Mouse (Mus musculus): Measurements from ENCODE around the gene Rpusd2. TPM values are rescaled to one million over a fixed set of nuclear protein-coding genes. Genes with fewer than 3 reads are reported as not detected.

Gene Rpusd2
- polyA plus RNA-seq, 1 experiment, result 3.5 TPM

- TF ChIP-seq CTCF (IDR thresholded peaks at IDR 0.05; ENCODE audit: insufficient read depth, low read length) (no peak), POLR2A (IDR thresholded peaks at IDR 0.05; ENCODE audit: borderline replicate concordance, extremely low read depth, low read depth, low read length) (no peak)
- WGBS, result 94% methylated on average over 2 of the region's 2 CpGs
- H3K4me1 ChIP-seq (ENCODE audit: control insufficient read depth, insufficient read depth, low read length), result no peaks in the 10 kb centered on the region
- no peak for DNase-seq
- no peak overlapping the region for H3K4me3 ChIP-seq (replicated peaks; ENCODE audit: extremely low read depth, low read depth, low read length)
Measured at GRCm38 (mm10) chr2:119060139-119060538, 25.5 kb downstream of the Rpusd2 start.

GRCm38 (mm10) chr2:119072397-119072796, 37.8 kb downstream of the Rpusd2 start:
- DNase-seq, result no peak
- Histone ChIP-seq H3K4me3 (replicated peaks; ENCODE audit: extremely low read depth, low read depth, low read length) (no peak overlapping the region), H3K4me1 (ENCODE audit: control insufficient read depth, insufficient read depth, low read length) (no peaks in the 10 kb centered on the region)
- TF ChIP-seq CTCF (IDR thresholded peaks at IDR 0.05; ENCODE audit: insufficient read depth, low read length) (no peak), POLR2A (IDR thresholded peaks at IDR 0.05; ENCODE audit: borderline replicate concordance, extremely low read depth, low read depth, low read length) (no peak)
- 93% methylated on average over 4 of the region's 4 CpGs for WGBS

- no peak for TF ChIP-seq CTCF (IDR thresholded peaks at IDR 0.05; ENCODE audit: insufficient read depth, low read length)
- TF ChIP-seq POLR2A (IDR thresholded peaks at IDR 0.05; ENCODE audit: borderline replicate concordance, extremely low read depth, low read depth, low read length), result no peak
- Histone ChIP-seq H3K4me3 (replicated peaks; ENCODE audit: extremely low read depth, low read depth, low read length) (no peak overlapping the region), H3K4me1 (ENCODE audit: control insufficient read depth, insufficient read depth, low read length) (no peaks in the 10 kb centered on the region)
- WGBS, result 80% methylated on average over 2 of the region's 2 CpGs
- DNase-seq, result no peak
Measured at GRCm38 (mm10) chr2:119086156-119086555, 51.6 kb downstream of the Rpusd2 start.

Other genes with a start within 250 kb of the Rpusd2 start
- 0.70 and 1.0 TPM in 2 replicates for gene Knstrn, start 220.8 kb upstream of the Rpusd2 start, polyA plus RNA-seq (2012; rRNA removed)
- 56.4 and 77.5 TPM in 2 replicates for gene Ivd, start 172.8 kb upstream of the Rpusd2 start, polyA plus RNA-seq (2012; rRNA removed)
- 18.7 and 21.0 TPM in 2 replicates for gene Bahd1, start 134.4 kb upstream of the Rpusd2 start, polyA plus RNA-seq (2012; rRNA removed)
- gene Chst14, start 108.3 kb upstream of the Rpusd2 start, polyA plus RNA-seq (2012; rRNA removed), result 22.3 and 28.4 TPM in 2 replicates
- gene Ccdc32, start 5.4 kb upstream of the Rpusd2 start, polyA plus RNA-seq (2012; rRNA removed), result 5.8 and 7.5 TPM in 2 replicates
- gene Knl1, start 12.3 kb downstream of the Rpusd2 start, polyA plus RNA-seq (2012; rRNA removed), result 0.03 and 0.12 TPM in 2 replicates
- gene Rad51, start 78.0 kb downstream of the Rpusd2 start, polyA plus RNA-seq (2012; rRNA removed), result 0.76 and 1.4 TPM in 2 replicates
- 17.6 TPM in 2 replicates for gene Rmdn3, start 122.2 kb downstream of the Rpusd2 start, polyA plus RNA-seq (2012; rRNA removed)
- 25.7 and 27.2 TPM in 2 replicates for gene Gchfr, start 133.0 kb downstream of the Rpusd2 start, polyA plus RNA-seq (2012; rRNA removed)
- 0.06 and 0.76 TPM in 2 replicates for gene Gm14137, start 139.7 kb downstream of the Rpusd2 start, polyA plus RNA-seq (2012; rRNA removed)
- gene Zfyve19, start 173.8 kb downstream of the Rpusd2 start, polyA plus RNA-seq (2012; rRNA removed), result 29.8 and 36.1 TPM in 2 replicates
- gene Dnajc17, start 174.0 kb downstream of the Rpusd2 start, polyA plus RNA-seq (2012; rRNA removed), result 2.7 and 4.1 TPM in 2 replicates
- 1.1 and 1.9 TPM in 2 replicates for gene Ppp1r14d, start 195.1 kb downstream of the Rpusd2 start, polyA plus RNA-seq (2012; rRNA removed)
- gene Spint1, start 202.6 kb downstream of the Rpusd2 start, polyA plus RNA-seq (2012; rRNA removed), result 47.7 and 51.0 TPM in 2 replicates
- 1.6 and 3.0 TPM in 2 replicates for gene Rhov, start 236.5 kb downstream of the Rpusd2 start, polyA plus RNA-seq (2012; rRNA removed)